Mouse (Mus musculus): ENCODE measurements around the gene Mcfd2. TPM values are rescaled to one million over a fixed set of nuclear protein-coding genes. Genes with fewer than 3 reads are reported as not detected.
"Not testable (repeated sequence)": the region's sequence is repeated elsewhere in the genome, so short reads cannot be mapped to it uniquely, and the experiment has no call there.

The Mcfd2 gene
- polyA plus RNA-seq, 1 experiment from 2014 or later, result 74.5 TPM

GRCm38 (mm10) chr17:87302014-87302794, 36.5 kb upstream of the Mcfd2 start:
- no peak overlapping the region for H3K4me3 ChIP-seq
- 0 out of 2 replicates have a peak, but pooled peaks cover 2% of the 10 kb centered on the region for H3K4me1 ChIP-seq
- no peaks in the 10 kb centered on the region for H3K9me3 ChIP-seq
- no peaks in the 10 kb centered on the region for H3K27me3 ChIP-seq (ENCODE audit: poor library complexity, severe bottlenecking)
- H3K27ac ChIP-seq, result no peak overlapping the region
- no peaks in the 10 kb centered on the region for H3K36me3 ChIP-seq (replicated peaks)
- 84% methylated on average over 13 of the region's 13 CpGs for WGBS
- no peak for DNase-seq (ENCODE audit: extremely low spot score, low spot score)

GRCm38 (mm10) chr17:87301607-87302006, 35.9 kb upstream of the Mcfd2 start:
- not testable (repeated sequence) for DNase-seq (ENCODE audit: extremely low spot score, low spot score); H3K27me3 ChIP-seq (ENCODE audit: poor library complexity, severe bottlenecking); H3K9me3 ChIP-seq; H3K4me3 ChIP-seq; H3K27ac ChIP-seq; H3K36me3 ChIP-seq (replicated peaks); H3K4me1 ChIP-seq
- 91% methylated on average over 9 of the region's 9 CpGs for WGBS

GRCm38 (mm10) chr17:87300340-87300739, 34.6 kb upstream of the Mcfd2 start:
- H3K9me3 ChIP-seq, result no peaks in the 10 kb centered on the region
- 87% methylated on average over 10 of the region's 10 CpGs for WGBS
- H3K27me3 ChIP-seq (ENCODE audit: poor library complexity, severe bottlenecking), result no peaks in the 10 kb centered on the region
- H3K27ac ChIP-seq, result no peak overlapping the region
- H3K4me1 ChIP-seq, result 0 out of 2 replicates have a peak, but pooled peaks cover 2% of the 10 kb centered on the region
- H3K4me3 ChIP-seq, result no peak overlapping the region
- DNase-seq (ENCODE audit: extremely low spot score, low spot score), result no peak
- H3K36me3 ChIP-seq (replicated peaks), result no peaks in the 10 kb centered on the region

- Histone ChIP-seq H3K36me3 (replicated peaks) (no peaks in the 10 kb centered on the region), H3K9me3 (no peaks in the 10 kb centered on the region), H3K4me1 (0 out of 2 replicates have a peak, but pooled peaks cover 2% of the 10 kb centered on the region), H3K27ac (no peak overlapping the region), H3K4me3 (no peak overlapping the region), H3K27me3 (ENCODE audit: poor library complexity, severe bottlenecking) (no peaks in the 10 kb centered on the region)
- DNase-seq (ENCODE audit: extremely low spot score, low spot score), result no peak
- 79% methylated on average over 6 of the region's 6 CpGs for WGBS
Observed at GRCm38 (mm10) chr17:87298944-87299343, 33.2 kb upstream of the Mcfd2 start.

GRCm38 (mm10) chr17:87296701-87297100, 31.0 kb upstream of the Mcfd2 start:
- not testable (repeated sequence) for H3K4me3 ChIP-seq; H3K27ac ChIP-seq; DNase-seq (ENCODE audit: extremely low spot score, low spot score); H3K36me3 ChIP-seq (replicated peaks); H3K9me3 ChIP-seq; H3K4me1 ChIP-seq; H3K27me3 ChIP-seq (ENCODE audit: poor library complexity, severe bottlenecking)
- 85% methylated on average over 1 of the region's 1 CpGs for WGBS

- DNase-seq (ENCODE audit: extremely low spot score, low spot score), result no peak
- no peak overlapping the region for H3K27ac ChIP-seq
- H3K36me3 ChIP-seq (replicated peaks), result 0 out of 2 replicates have a peak, but pooled peaks cover 3% of the 10 kb centered on the region
- no peaks in the 10 kb centered on the region for H3K9me3 ChIP-seq
- H3K4me1 ChIP-seq, result no peaks in the 10 kb centered on the region
- 80% methylated on average over 7 of the region's 7 CpGs for WGBS
- H3K27me3 ChIP-seq (ENCODE audit: poor library complexity, severe bottlenecking), result no peaks in the 10 kb centered on the region
- no peak overlapping the region for H3K4me3 ChIP-seq
Observed at GRCm38 (mm10) chr17:87295738-87296137, 30.0 kb upstream of the Mcfd2 start.

GRCm38 (mm10) chr17:87293125-87293524, 27.4 kb upstream of the Mcfd2 start:
- no peak for DNase-seq (ENCODE audit: extremely low spot score, low spot score)
- WGBS, result 94% methylated on average over 5 of the region's 5 CpGs
- Histone ChIP-seq H3K27me3 (ENCODE audit: poor library complexity, severe bottlenecking) (peaks cover 22% of the 10 kb centered on the region), H3K9me3 (no peaks in the 10 kb centered on the region), H3K4me3 (no peak overlapping the region), H3K27ac (no peak overlapping the region), H3K4me1 (peaks cover 3% of the 10 kb centered on the region), H3K36me3 (replicated peaks) (0 out of 2 replicates have a peak, but pooled peaks cover 3% of the 10 kb centered on the region)

GRCm38 (mm10) chr17:87291782-87292181, 26.0 kb upstream of the Mcfd2 start:
- DNase-seq (ENCODE audit: extremely low spot score, low spot score), result no peak
- Histone ChIP-seq H3K27me3 (ENCODE audit: poor library complexity, severe bottlenecking) (peaks cover 36% of the 10 kb centered on the region), H3K27ac (no peak overlapping the region), H3K4me1 (peaks cover 17% of the 10 kb centered on the region), H3K9me3 (no peaks in the 10 kb centered on the region), H3K36me3 (replicated peaks) (0 out of 2 replicates have a peak, but pooled peaks cover 3% of the 10 kb centered on the region), H3K4me3 (no peak overlapping the region)
- WGBS, result 91% methylated on average over 5 of the region's 5 CpGs

- Histone ChIP-seq H3K36me3 (replicated peaks) (0 out of 2 replicates have a peak, but pooled peaks cover 3% of the 10 kb centered on the region), H3K4me1 (peaks cover 19% of the 10 kb centered on the region), H3K27me3 (ENCODE audit: poor library complexity, severe bottlenecking) (peaks cover 43% of the 10 kb centered on the region), H3K27ac (no peak overlapping the region), H3K9me3 (no peaks in the 10 kb centered on the region), H3K4me3 (no peak overlapping the region)
- WGBS, result 94% methylated on average over 7 of the region's 7 CpGs
- no peak for DNase-seq (ENCODE audit: extremely low spot score, low spot score)
Observed at GRCm38 (mm10) chr17:87291037-87291436, 25.3 kb upstream of the Mcfd2 start.

GRCm38 (mm10) chr17:87289367-87289766, 23.6 kb upstream of the Mcfd2 start:
- Histone ChIP-seq H3K9me3 (no peaks in the 10 kb centered on the region), H3K27me3 (ENCODE audit: poor library complexity, severe bottlenecking) (peaks cover 60% of the 10 kb centered on the region)

GRCm38 (mm10) chr17:87288131-87288530, 22.4 kb upstream of the Mcfd2 start:
- Histone ChIP-seq H3K27ac (no peak overlapping the region), H3K4me3 (no peak overlapping the region), H3K27me3 (ENCODE audit: poor library complexity, severe bottlenecking) (peaks cover 72% of the 10 kb centered on the region), H3K36me3 (replicated peaks) (0 out of 2 replicates have a peak, but pooled peaks cover 3% of the 10 kb centered on the region), H3K4me1 (peaks cover 35% of the 10 kb centered on the region), H3K9me3 (no peaks in the 10 kb centered on the region)
- no peak for DNase-seq (ENCODE audit: extremely low spot score, low spot score)
- 13% methylated on average over 12 of the region's 12 CpGs for WGBS

More at GRCm38 (mm10) chr17:87289367-87289766, 23.6 kb upstream of the Mcfd2 start:
- 77% methylated on average over 5 of the region's 5 CpGs for whole genome bisulfite sequencing
- 0 out of 2 replicates have a peak, but pooled peaks cover 3% of the 10 kb centered on the region for H3K36me3 ChIP-seq (replicated peaks)
- H3K4me1 ChIP-seq, result peaks cover 22% of the 10 kb centered on the region
- no peak overlapping the region for H3K4me3 ChIP-seq
- no peak for DNase-seq (ENCODE audit: extremely low spot score, low spot score)
- no peak overlapping the region for H3K27ac ChIP-seq

- H3K4me3 ChIP-seq, result no peak overlapping the region
- 35% methylated on average over 8 of the region's 8 CpGs for WGBS
- no peaks in the 10 kb centered on the region for H3K9me3 ChIP-seq
- H3K4me1 ChIP-seq, result peaks cover 40% of the 10 kb centered on the region
- no peak for DNase-seq (ENCODE audit: extremely low spot score, low spot score)
- H3K36me3 ChIP-seq (replicated peaks), result no peaks in the 10 kb centered on the region
- peaks cover 75% of the 10 kb centered on the region for H3K27me3 ChIP-seq (ENCODE audit: poor library complexity, severe bottlenecking)
- H3K27ac ChIP-seq, result no peak overlapping the region
Observed at GRCm38 (mm10) chr17:87287197-87287777, 21.6 kb upstream of the Mcfd2 start.

GRCm38 (mm10) chr17:87286481-87287143, 20.9 kb upstream of the Mcfd2 start:
- H3K9me3 ChIP-seq, result no peaks in the 10 kb centered on the region
- no peak for DNase-seq (ENCODE audit: extremely low spot score, low spot score)
- no peaks in the 10 kb centered on the region for H3K36me3 ChIP-seq (replicated peaks)
- peaks cover 45% of the 10 kb centered on the region for H3K4me1 ChIP-seq
- no peak overlapping the region for H3K4me3 ChIP-seq
- H3K27ac ChIP-seq, result no peak overlapping the region
- peaks cover 76% of the 10 kb centered on the region for H3K27me3 ChIP-seq (ENCODE audit: poor library complexity, severe bottlenecking)
- 60% methylated on average over 8 of the region's 8 CpGs for WGBS
